Mouse (Mus musculus) CH12.LX (cell line): ENCODE data around the gene Syap1.

Experiments used
- BHLHE40 ChIP-seq: IDR thresholded peaks from 2 replicates; pipeline ENCODE4 v1.6.1; 2011; ENCODE audit warnings: mild to moderate bottlenecking, low read depth, low read length, improper control_type of control experiment
- CTCF ChIP-seq, 2 experiments: IDR thresholded peaks in 1 of 2; conservative IDR thresholded peaks in 1 of 2; 2 replicates each; pipeline ENCODE4 v1.5.1; 2011 to 2012; ENCODE audit warnings: low read depth in 2 of 2, low read length in 2 of 2, improper control_type of control experiment in 1 of 2, inconsistent platforms in 1 of 2, mild to moderate bottlenecking in 1 of 2, moderate library complexity in 1 of 2
- EP300 ChIP-seq: IDR thresholded peaks from 2 replicates; pipeline ENCODE4 v1.6.1; 2011; ENCODE audit warnings: low read length, improper control_type of control experiment
- ETS1 ChIP-seq: conservative IDR thresholded peaks from 2 replicates; pipeline ENCODE4 v1.6.1; 2012; ENCODE audit warnings: low read depth, mild to moderate bottlenecking, inconsistent platforms, low read length, improper control_type of control experiment, moderate library complexity
- GABPA ChIP-seq: IDR thresholded peaks from 2 replicates; pipeline ENCODE4 v1.6.1; 2012; ENCODE audit warnings: low read depth, low read length, improper control_type of control experiment, inconsistent platforms; ENCODE audit not compliant: insufficient replicate concordance
- HCFC1 ChIP-seq: IDR thresholded peaks from 2 replicates; pipeline ENCODE4 v1.6.1; 2012; ENCODE audit warnings: low read depth, mild to moderate bottlenecking, inconsistent platforms, low read length, improper control_type of control experiment
- JUND ChIP-seq: conservative IDR thresholded peaks from 2 replicates; pipeline ENCODE4 v1.6.1; 2011; ENCODE audit warnings: low read depth, low read length, improper control_type of control experiment
- MAFK ChIP-seq: IDR thresholded peaks from 2 replicates; pipeline ENCODE4 v1.6.1; 2011; ENCODE audit warnings: low read length, improper control_type of control experiment; ENCODE audit not compliant: insufficient replicate concordance
- MAZ ChIP-seq: IDR thresholded peaks from 2 replicates; pipeline ENCODE4 v1.6.1; 2012; ENCODE audit warnings: low read depth, mild to moderate bottlenecking, inconsistent platforms, low read length, improper control_type of control experiment, moderate library complexity
- MEF2A ChIP-seq: IDR thresholded peaks from 2 replicates; pipeline ENCODE4 v1.6.1; 2014; ENCODE audit warnings: low read depth, mild to moderate bottlenecking, inconsistent platforms, low read length, improper control_type of control experiment, borderline replicate concordance
- POLR2A ChIP-seq: IDR thresholded peaks from 2 replicates; pipeline ENCODE4 v1.6.1; 2011; ENCODE audit warnings: low read depth, mild to moderate bottlenecking, improper control_type of control experiment, low read length
- TBP ChIP-seq: conservative IDR thresholded peaks from 2 replicates; pipeline ENCODE4 v1.6.1; 2011; ENCODE audit warnings: low read depth, low read length, improper control_type of control experiment

GRCm38 (mm10) chrX:162902040-162902734 is 13.9 kb upstream of the Syap1 start:
- TF ChIP-seq MAFK (no peak), TBP (no peak), CTCF (conservative IDR thresholded peaks at IDR 0.05 in 1 of 2, IDR thresholded peaks at IDR 0.05 in 1 of 2; ENCODE audit: low read depth in 2 of 2, low read length in 2 of 2) (0 out of 4 replicates have a peak, but pooled peaks of 1 of the 2 experiments have one; percentile 3), MEF2A (no peak), POLR2A (peak; percentile 46; the same call in 1 of the 2 replicates), ETS1 (peak; percentile 26; the same call in 1 of the 2 replicates), HCFC1 (no peak), MAZ (no peak), EP300 (peak; percentile 37; the same call in 1 of the 2 replicates), JUND (no peak), GABPA (no peak), BHLHE40 (peak; percentile 59)
